8 mouse cellular contexts compared by ENCODE assay signal in the genomic region with DNA sequence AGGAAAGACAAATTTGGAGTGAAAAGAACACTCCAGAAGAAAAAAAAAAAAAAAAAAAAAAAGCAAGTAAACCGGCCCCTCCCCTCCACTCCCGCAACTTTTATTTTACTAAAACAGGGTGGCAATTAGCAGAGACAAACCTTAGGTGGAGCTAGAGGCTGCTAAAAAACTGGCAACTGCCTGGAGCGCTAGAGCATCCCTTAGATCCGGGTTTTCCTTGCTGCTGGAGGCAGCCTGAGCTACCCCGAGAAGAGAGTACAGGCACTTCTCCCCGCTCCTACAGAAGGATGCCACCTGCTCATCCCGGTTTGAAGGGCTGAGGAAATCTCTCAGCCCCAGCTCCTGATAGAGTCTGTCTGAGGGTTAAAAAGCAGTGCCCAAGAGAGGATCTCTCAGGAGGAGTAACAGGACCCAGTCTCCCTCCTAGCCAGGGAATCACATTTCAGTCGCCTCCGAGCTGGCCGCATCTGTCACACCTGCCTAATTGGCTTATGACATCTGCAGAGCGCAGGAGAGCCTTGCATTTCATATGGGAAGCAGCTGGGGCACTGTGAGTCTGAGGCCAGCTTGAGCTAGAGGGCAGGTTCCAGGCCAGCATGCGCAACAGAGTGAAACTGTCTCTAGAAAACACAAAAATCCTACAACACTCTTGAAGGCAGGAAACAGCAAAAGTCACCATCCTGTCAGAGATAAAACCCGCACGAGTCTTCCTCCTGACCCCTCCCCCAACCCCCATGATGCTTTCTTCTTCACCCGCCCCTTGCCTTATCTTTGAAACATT. TPM values are rescaled to one million over a fixed set of nuclear protein-coding genes. Genes with fewer than 3 reads are reported as not detected.
A peak's percentile ranks its signal among the peaks of the same experiment; 100 is the strongest.
DNase-seq lines count a peak whose midpoint lies in the region; ATAC-seq and TF ChIP-seq lines count a peak whose summit lies in the region.

No protein-coding gene starts in this region.

- H3K4me1 ChIP-seq in CH12.LX (ENCODE audit: control insufficient read depth in 1 of 2, insufficient read depth in 2 of 2): peaks cover 3 to 30% of the 10 kb centered on the region in 2 experiments; a peak in 3 of 4 replicates
- no peaks in the 10 kb centered on the region; the same call in 1 of the 2 replicates for H3K4me1 ChIP-seq in lung, embryonic 14.5 days (ENCODE audit: insufficient read depth)

- TF ChIP-seq POLR2A in CH12.LX (IDR thresholded peaks at IDR 0.05; ENCODE audit: low read depth, low read length): no peak

- DNase-seq in CH12.LX (ENCODE audit: extremely low read depth) (no peak), WW6 (ENCODE audit: low read depth, low spot score) (peak; percentile 59)
- peak; percentile 44 for DNase-seq in fibroblast of lung, adult 2 months (ENCODE audit: low read depth)
- DNase-seq in heart, postnatal 36 days: peak; percentile 34 to 42
- peak; percentile 68 to 74 for DNase-seq in layer of hippocampus, adult 2 months (ENCODE audit: low spot score in 2 of 2)
- peak; percentile 88 for DNase-seq in lung, embryonic 14.5 days
- peak; percentile 78 for DNase-seq in retina, embryonic 14.5 days (ENCODE audit: low spot score)
- no peak for DNase-seq in spleen, postnatal 14 days (ENCODE audit: low spot score in 2 of 2)

- no peaks in the 10 kb centered on the region for H3K27me3 ChIP-seq in CH12.LX (replicated peaks)
- H3K27me3 ChIP-seq in lung, embryonic 14.5 days (ENCODE audit: insufficient read depth, low read length): no peaks in the 10 kb centered on the region

- H3K9ac ChIP-seq in CH12.LX (ENCODE audit: insufficient read depth, low read depth): no peak overlapping the region
- H3K9ac ChIP-seq in lung, embryonic 14.5 days: no peak overlapping the region; the same call in 1 of the 2 replicates

- dilution Hi-C loops in CH12.LX (cut with MboI; ENCODE audit: extremely low pct_ligation_motif_present, extremely low pct_unique_long_range_greater_than_20kb, low sequenced_read_pairs): no loop called here

- in situ Hi-C loops in CH12.LX (cut with MboI; ENCODE audit: low pct_ligation_motif_present, low pct_unique_long_range_greater_than_20kb, low sequenced_read_pairs): no loop called here

- H3K4me3 ChIP-seq in CH12.LX (replicated peaks in 1 of 3; ENCODE audit: low read depth in 2 of 3, low read length in 2 of 3, poor library complexity in 1 of 3): no peak overlapping the region
- peak overlapping the region; percentile 36 for H3K4me3 ChIP-seq in layer of hippocampus, adult 2 months
- H3K4me3 ChIP-seq in lung, embryonic 14.5 days (ENCODE audit: low read depth, low read length): peak overlapping the region; percentile 10

- TF ChIP-seq RAD21 in CH12.LX (IDR thresholded peaks at IDR 0.05; ENCODE audit: low read depth, low read length): peak; percentile 62

- no peak for TF ChIP-seq EP300 in CH12.LX (IDR thresholded peaks at IDR 0.05; ENCODE audit: low read length)

- no peak overlapping the region for H3K27ac ChIP-seq in CH12.LX (ENCODE audit: insufficient read depth, low read depth)
- H3K27ac ChIP-seq in layer of hippocampus, adult 2 months: no peak overlapping the region
- no peak overlapping the region for H3K27ac ChIP-seq in lung, embryonic 14.5 days (ENCODE audit: low read depth)

- H3K9me3 ChIP-seq in CH12.LX (replicated peaks; ENCODE audit: low read length): no peaks in the 10 kb centered on the region
- no peaks in the 10 kb centered on the region for H3K9me3 ChIP-seq in lung, embryonic 14.5 days (ENCODE audit: low read depth, low read length)

- TF ChIP-seq CTCF in CH12.LX (conservative IDR thresholded peaks at IDR 0.05 in 1 of 2, IDR thresholded peaks at IDR 0.05 in 1 of 2; ENCODE audit: low read depth in 2 of 2, low read length in 2 of 2): peak in 1 of 2 experiments; percentile 58; a peak in 2 of 4 replicates
- TF ChIP-seq CTCF in layer of hippocampus, adult 2 months (conservative IDR thresholded peaks at IDR 0.05): peak; percentile 78
- peak; percentile 69 for TF ChIP-seq CTCF in lung, embryonic 14.5 days (IDR thresholded peaks at IDR 0.05; ENCODE audit: low read depth)

- intact Hi-C loops in heart, postnatal 36 days (cut with DNase I): loop anchor here (2.0 to 5.0 kb wide), 3 partner anchors 37 to 123 kb away; a partner anchor contains a TSS

- H3K4me2 ChIP-seq in CH12.LX (ENCODE audit: insufficient read depth, low read depth, poor library complexity, severe bottlenecking): no peak overlapping the region
- peak overlapping the region; percentile 55 for H3K4me2 ChIP-seq in lung, embryonic 14.5 days

- ATAC-seq in lung, embryonic 14.5 days (ENCODE audit: insufficient read depth): peak; percentile 88

- H3K36me3 ChIP-seq in CH12.LX (replicated peaks in 1 of 2; ENCODE audit: control insufficient read depth in 1 of 2, insufficient read depth in 1 of 2, low read length in 1 of 2): peaks cover 3 to 14% of the 10 kb centered on the region in 2 experiments
- H3K36me3 ChIP-seq in lung, embryonic 14.5 days (ENCODE audit: insufficient read depth): no peaks in the 10 kb centered on the region

- no peaks in the 10 kb centered on the region for H3K79me2 ChIP-seq in CH12.LX (replicated peaks; ENCODE audit: control insufficient read depth, extremely low read depth, insufficient read depth, poor library complexity, severe bottlenecking)

- WGBS in lung, embryonic 14.5 days: 6% methylated on average over 15 of the region's 15 CpGs

TF ChIP-seq in CH12.LX, 34 proteins besides CTCF, POLR2A, EP300 and RAD21:
- TF ChIP-seq NELFE (IDR thresholded peaks at IDR 0.05; ENCODE audit: low read depth, low read length) (no peak), MAZ (IDR thresholded peaks at IDR 0.05; ENCODE audit: low read depth, low read length) (peak; percentile 54; the same call in 1 of the 2 replicates), MAX (IDR thresholded peaks at IDR 0.05; ENCODE audit: low read length) (no peak), RCOR1 (conservative IDR thresholded peaks at IDR 0.05; ENCODE audit: low read depth, low read length) (no peak), MYC (IDR thresholded peaks at IDR 0.05; ENCODE audit: low read depth, low read length) (no peak), POLR2AphosphoS2 (IDR thresholded peaks at IDR 0.05; ENCODE audit: low read depth, low read length) (no peak), IRF4 (IDR thresholded peaks at IDR 0.05; ENCODE audit: low read depth, low read length) (no peak), PAX5 (IDR thresholded peaks at IDR 0.05; ENCODE audit: low read length) (no peak), ELF1 (IDR thresholded peaks at IDR 0.05; ENCODE audit: low read depth, low read length) (no peak), ZC3H11A (IDR thresholded peaks at IDR 0.05; ENCODE audit: low read depth, low read length) (no peak), BHLHE40 (IDR thresholded peaks at IDR 0.05; ENCODE audit: low read depth, low read length) (no peak), ZNF384 (IDR thresholded peaks at IDR 0.05; ENCODE audit: low read depth, low read length) (peak; percentile 83), SMC3 (IDR thresholded peaks at IDR 0.05; ENCODE audit: low read depth, low read length) (peak; percentile 28), SIN3A (IDR thresholded peaks at IDR 0.05; ENCODE audit: low read length) (no peak), JUND (conservative IDR thresholded peaks at IDR 0.05; ENCODE audit: low read depth, low read length) (no peak), ZMIZ1 (IDR thresholded peaks at IDR 0.05; ENCODE audit: low read depth, low read length) (no peak), TBP (conservative IDR thresholded peaks at IDR 0.05; ENCODE audit: low read depth, low read length) (no peak)

RNA-seq across cellular contexts. Expression of a gene that starts 12.4 kb away (rescaled TPM):
- 51.9 and 77.1 TPM in 2 replicates for total RNA-seq in CH12.LX (2012; rRNA removed)
- total RNA-seq in CH12.LX (2014; rRNA removed): 123 and 155 TPM in 2 replicates
- 130 and 138 TPM in 2 replicates for polyA plus RNA-seq in CH12.LX (2012; ENCODE audit: insufficient read length, low read depth)
- 10 to 100 TPM; 16.0 to 16.6 TPM for total RNA-seq in heart, postnatal 36 days (2021)
- total RNA-seq in layer of hippocampus, adult 2 months (2021): 10 to 100 TPM; 36.7 to 40.6 TPM
- 50.7 and 52.7 TPM in 2 replicates for polyA plus RNA-seq in lung, embryonic 14.5 days (2014; fragmentation: Nextera tagmentation; extraction: Ambion mirVana)

RNA-seq across cellular contexts. Expression of a gene that starts 27.6 kb away (rescaled TPM):
- total RNA-seq in CH12.LX (2012; rRNA removed) (68.8 and 73.6 TPM in 2 replicates), CH12.LX (2014; rRNA removed) (166 and 177 TPM in 2 replicates)
- polyA plus RNA-seq in CH12.LX (2012; ENCODE audit: insufficient read length, low read depth): 79.0 and 103 TPM in 2 replicates
- total RNA-seq in heart, postnatal 36 days (2021): 10 to 100 TPM; 18.2 to 19.6 TPM
- 10 to 100 TPM; 11.1 to 12.7 TPM for total RNA-seq in layer of hippocampus, adult 2 months (2021)
- polyA plus RNA-seq in lung, embryonic 14.5 days (2014; fragmentation: Nextera tagmentation; extraction: Ambion mirVana): 50.6 and 50.7 TPM in 2 replicates

RNA-seq across cellular contexts. Expression of a gene that starts 37.4 kb away (rescaled TPM):
- total RNA-seq in CH12.LX (2012; rRNA removed): not detected in 2 replicates
- total RNA-seq in CH12.LX (2014; rRNA removed): 0.30 and 0.31 TPM in 2 replicates
- 0.10 TPM in 2 replicates for polyA plus RNA-seq in CH12.LX (2012; ENCODE audit: insufficient read length, low read depth)
- total RNA-seq in heart, postnatal 36 days (2021): 10 to 100 TPM; 13.8 to 18.6 TPM
- 1 to 10 TPM; 4.7 to 4.8 TPM for total RNA-seq in layer of hippocampus, adult 2 months (2021)
- polyA plus RNA-seq in lung, embryonic 14.5 days (2014; fragmentation: Nextera tagmentation; extraction: Ambion mirVana): 2.5 and 3.2 TPM in 2 replicates

Comparison
In these comparisons a context has a peak if more than half of its experiments do, and no peak if none do; other contexts are left out.
1. DNase-seq: peak in WW6 (single experiment), fibroblast of lung, adult 2 months (single experiment), heart, postnatal 36 days (2 of 2), layer of hippocampus, adult 2 months (2 of 2), lung, embryonic 14.5 days (single experiment) and retina, embryonic 14.5 days (single experiment); none in CH12.LX (single experiment) and spleen, postnatal 14 days (0 of 2).
2. H3K4me3 ChIP-seq: peak in layer of hippocampus, adult 2 months (single experiment) and lung, embryonic 14.5 days (single experiment); none in CH12.LX (0 of 3).
3. RNA of a gene that starts 37.4 kb away (total RNA-seq): 13.8 to 18.6 TPM in heart, postnatal 36 days and 4.7 to 4.8 TPM in layer of hippocampus, adult 2 months; 0.30 to 0.31 TPM in CH12.LX; every median in the first group is over 4 times any median in the second.